Mouse (Mus musculus) brain, embryonic 14.5 days (tissue): ENCODE measurements around the gene Scamp4.

Experiments used
- CTCF ChIP-seq: fragments of 200-500 bp; IDR thresholded peaks from 2 replicates; pipeline ENCODE4 v1.5.1; 2012; ENCODE audit warnings: inconsistent platforms, mild to moderate bottlenecking, moderate library complexity, borderline replicate concordance; ENCODE audit not compliant: insufficient read depth, insufficient read length; ENCODE audit errors: extremely low read depth
- POLR2A ChIP-seq: fragments of 200-500 bp; IDR thresholded peaks from 2 replicates; pipeline ENCODE4 v1.6.1; 2012; ENCODE audit warnings: mild to moderate bottlenecking, inconsistent platforms, borderline replicate concordance; ENCODE audit not compliant: poor library complexity, insufficient read depth, insufficient read length, severe bottlenecking; ENCODE audit errors: extremely low read depth

- TF ChIP-seq CTCF (no peak), POLR2A (no peak)
Measured at GRCm38 (mm10) chr10:80650392-80650791, 47.7 kb downstream of the Scamp4 start.
